Mouse (Mus musculus): ENCODE results near the gene Gaa. TPM values are rescaled to one million over a fixed set of nuclear protein-coding genes. Genes with fewer than 3 reads are reported as not detected.
A peak's percentile ranks its signal among the peaks of the same experiment; 100 is the strongest.

Gene Gaa
- polyA plus RNA-seq, 1 experiment from 2014 or later, result 64.6 TPM

- no peak for DNase-seq (ENCODE audit: low spot score)
- H3K27ac ChIP-seq, result no peak overlapping the region
Measured at GRCm38 (mm10) chr11:119306762-119307657, 39.3 kb downstream of the Gaa start.

GRCm38 (mm10) chr11:119307658-119307867, 39.9 kb downstream of the Gaa start, which contains the start of gene Card14:
Gene Card14, plus strand, starts transcription at chr11:119307768.
- Histone ChIP-seq H3K9ac (ENCODE audit: low read depth, low read length) (no peak within 1 kb of the TSS), H3K36me3 (ENCODE audit: insufficient read depth, low read length) (no peaks in the 10 kb centered on the region), H3K4me1 (replicated peaks; ENCODE audit: insufficient read depth, low read length) (no peaks in the 10 kb centered on the region), H3K9me3 (replicated peaks; ENCODE audit: low read length) (no peaks in the 10 kb centered on the region), H3K4me2 (ENCODE audit: low read length) (no peak within 1 kb of the TSS), H3K27ac (no peak within 1 kb of the TSS), H3K4me3 (replicated peaks; ENCODE audit: low read depth, low read length) (no peak within 1 kb of the TSS), H3K27me3 (ENCODE audit: insufficient read depth, low read length) (no peaks in the 10 kb centered on the region)
- no peak for DNase-seq (ENCODE audit: low spot score)
- TF ChIP-seq CTCF (IDR thresholded peaks at IDR 0.05; ENCODE audit: low read depth), result no peak
- no peak for ATAC-seq (replicated peaks; ENCODE audit: low FRiP score, low read depth)
- WGBS, result 46% methylated on average over 1 of the region's 1 CpGs

More at GRCm38 (mm10) chr11:119306762-119307657, 39.3 kb downstream of the Gaa start:
- H3K4me3 ChIP-seq (replicated peaks; ENCODE audit: low read depth, low read length), result no peak overlapping the region
- no peak for ATAC-seq (replicated peaks; ENCODE audit: low FRiP score, low read depth)
- no peak overlapping the region for H3K9ac ChIP-seq (ENCODE audit: low read depth, low read length)
- H3K4me1 ChIP-seq (replicated peaks; ENCODE audit: insufficient read depth, low read length), result no peaks in the 10 kb centered on the region
- no peaks in the 10 kb centered on the region for H3K27me3 ChIP-seq (ENCODE audit: insufficient read depth, low read length)
- no peaks in the 10 kb centered on the region for H3K36me3 ChIP-seq (ENCODE audit: insufficient read depth, low read length)
- TF ChIP-seq CTCF (IDR thresholded peaks at IDR 0.05; ENCODE audit: low read depth), result peak; percentile 13; the same call in 1 of the 2 replicates
- WGBS, result 58% methylated on average over 13 of the region's 13 CpGs
- H3K9me3 ChIP-seq (replicated peaks; ENCODE audit: low read length), result no peaks in the 10 kb centered on the region
- H3K4me2 ChIP-seq (ENCODE audit: low read length), result no peak overlapping the region

- Histone ChIP-seq H3K4me1 (replicated peaks; ENCODE audit: insufficient read depth, low read length) (no peaks in the 10 kb centered on the region), H3K36me3 (ENCODE audit: insufficient read depth, low read length) (no peaks in the 10 kb centered on the region), H3K27me3 (ENCODE audit: insufficient read depth, low read length) (no peaks in the 10 kb centered on the region), H3K4me3 (replicated peaks; ENCODE audit: low read depth, low read length) (no peak overlapping the region), H3K9me3 (replicated peaks; ENCODE audit: low read length) (no peaks in the 10 kb centered on the region), H3K4me2 (ENCODE audit: low read length) (no peak overlapping the region), H3K27ac (no peak overlapping the region), H3K9ac (ENCODE audit: low read depth, low read length) (no peak overlapping the region)
- no peak for ATAC-seq (replicated peaks; ENCODE audit: low FRiP score, low read depth)
- WGBS, result 18% methylated on average over 11 of the region's 11 CpGs
- no peak for TF ChIP-seq CTCF (IDR thresholded peaks at IDR 0.05; ENCODE audit: low read depth)
- no peak for DNase-seq (ENCODE audit: low spot score)
Measured at GRCm38 (mm10) chr11:119307916-119308315, 40.2 kb downstream of the Gaa start.

- no peak for TF ChIP-seq CTCF (IDR thresholded peaks at IDR 0.05; ENCODE audit: low read depth)
- Histone ChIP-seq H3K4me1 (replicated peaks; ENCODE audit: insufficient read depth, low read length) (no peaks in the 10 kb centered on the region), H3K4me3 (replicated peaks; ENCODE audit: low read depth, low read length) (no peak overlapping the region)
Measured at GRCm38 (mm10) chr11:119310621-119311020, 42.9 kb downstream of the Gaa start.

GRCm38 (mm10) chr11:119314252-119314936, 46.7 kb downstream of the Gaa start:
- Histone ChIP-seq H3K9me3 (replicated peaks; ENCODE audit: low read length) (no peaks in the 10 kb centered on the region), H3K27me3 (ENCODE audit: insufficient read depth, low read length) (no peaks in the 10 kb centered on the region), H3K4me1 (replicated peaks; ENCODE audit: insufficient read depth, low read length) (no peaks in the 10 kb centered on the region), H3K4me3 (replicated peaks; ENCODE audit: low read depth, low read length) (no peak overlapping the region), H3K36me3 (ENCODE audit: insufficient read depth, low read length) (no peaks in the 10 kb centered on the region), H3K4me2 (ENCODE audit: low read length) (no peak overlapping the region), H3K27ac (peak overlapping the region; percentile 6; the same call in 1 of the 2 replicates), H3K9ac (ENCODE audit: low read depth, low read length) (0 out of 2 replicates have a peak overlapping the region, but pooled peaks have one; percentile 13)
- DNase-seq (ENCODE audit: low spot score) (no peak), ATAC-seq (replicated peaks; ENCODE audit: low FRiP score, low read depth) (peak; percentile 74)
- no peak for TF ChIP-seq CTCF (IDR thresholded peaks at IDR 0.05; ENCODE audit: low read depth)
- WGBS, result 60% methylated on average over 17 of the region's 17 CpGs

More at GRCm38 (mm10) chr11:119310621-119311020, 42.9 kb downstream of the Gaa start:
- no peaks in the 10 kb centered on the region for H3K27me3 ChIP-seq (ENCODE audit: insufficient read depth, low read length)
- DNase-seq (ENCODE audit: low spot score) (no peak), ATAC-seq (replicated peaks; ENCODE audit: low FRiP score, low read depth) (no peak)
- no peaks in the 10 kb centered on the region for H3K9me3 ChIP-seq (replicated peaks; ENCODE audit: low read length)
- H3K9ac ChIP-seq (ENCODE audit: low read depth, low read length), result no peak overlapping the region
- no peaks in the 10 kb centered on the region for H3K36me3 ChIP-seq (ENCODE audit: insufficient read depth, low read length)
- no peak overlapping the region for H3K27ac ChIP-seq
- 10% methylated on average over 10 of the region's 10 CpGs for WGBS
- no peak overlapping the region for H3K4me2 ChIP-seq (ENCODE audit: low read length)

GRCm38 (mm10) chr11:119316720-119317119, 49.0 kb downstream of the Gaa start:
- no peak for DNase-seq (ENCODE audit: low spot score)
- no peak for TF ChIP-seq CTCF (IDR thresholded peaks at IDR 0.05; ENCODE audit: low read depth)
- H3K27me3 ChIP-seq (ENCODE audit: insufficient read depth, low read length), result no peaks in the 10 kb centered on the region
- no peaks in the 10 kb centered on the region for H3K9me3 ChIP-seq (replicated peaks; ENCODE audit: low read length)
- H3K36me3 ChIP-seq (ENCODE audit: insufficient read depth, low read length), result no peaks in the 10 kb centered on the region
- H3K9ac ChIP-seq (ENCODE audit: low read depth, low read length), result no peak overlapping the region
- no peak overlapping the region for H3K4me3 ChIP-seq (replicated peaks; ENCODE audit: low read depth, low read length)
- no peak overlapping the region for H3K27ac ChIP-seq
- 71% methylated on average over 4 of the region's 4 CpGs for WGBS
- no peak for ATAC-seq (replicated peaks; ENCODE audit: low FRiP score, low read depth)
- no peaks in the 10 kb centered on the region for H3K4me1 ChIP-seq (replicated peaks; ENCODE audit: insufficient read depth, low read length)
- no peak overlapping the region for H3K4me2 ChIP-seq (ENCODE audit: low read length)

All from kidney, postnatal 0 days (tissue).